ENCODE assay signal across 8 mouse cellular contexts in genomic region chr10:81268056-81268455, GRCm38 (mm10). TPM values are rescaled to one million over a fixed set of nuclear protein-coding genes. Genes with fewer than 3 reads are reported as not detected.
DNase-seq lines count a peak whose midpoint lies in the region; ATAC-seq lines count a peak whose summit lies in the region.

No protein-coding gene starts in this region.

- no peaks in the 10 kb centered on the region for H3K27me3 ChIP-seq in embryonic facial prominence, embryonic 11.5 days (ENCODE audit: control insufficient read depth, insufficient read depth, low read length)
- H3K27me3 ChIP-seq in limb, embryonic 11.5 days (ENCODE audit: control insufficient read depth, insufficient read depth, low read length), result no peaks in the 10 kb centered on the region
- H3K27me3 ChIP-seq in midbrain, embryonic 12.5 days, result no peaks in the 10 kb centered on the region

- peak; percentile 80 for DNase-seq in 3134 (ENCODE audit: extremely low read depth, insufficient read length, low spot score)
- peak; percentile 78 for DNase-seq in adrenal gland, postnatal 25 days
- peak; percentile 92 for DNase-seq in embryonic facial prominence, embryonic 11.5 days (ENCODE audit: low spot score)
- DNase-seq in heart, adult 18-20 months, result peak; percentile 94 to 95
- DNase-seq in kidney, adult 18-20 months, result peak; percentile 88
- DNase-seq in limb, embryonic 11.5 days (ENCODE audit: low spot score), result peak; percentile 84
- peak; percentile 94 for DNase-seq in skeletal muscle tissue, adult 2 months (ENCODE audit: low read depth, low spot score)

- H3K9me3 ChIP-seq in embryonic facial prominence, embryonic 11.5 days (replicated peaks; ENCODE audit: control insufficient read depth, low read length), result no peaks in the 10 kb centered on the region
- no peaks in the 10 kb centered on the region for H3K9me3 ChIP-seq in limb, embryonic 11.5 days (ENCODE audit: control insufficient read depth, low read length)
- H3K9me3 ChIP-seq in midbrain, embryonic 12.5 days, result no peaks in the 10 kb centered on the region

- peak; percentile 27; the same call in 1 of the 2 replicates for ATAC-seq in embryonic facial prominence, embryonic 11.5 days (replicated peaks; ENCODE audit: insufficient number of reproducible peaks, low FRiP score, low TSS enrichment, low read depth)
- ATAC-seq in limb, embryonic 11.5 days (ENCODE audit: insufficient number of reproducible peaks, low FRiP score, low TSS enrichment, low read depth), result peak; percentile 15; the same call in 1 of the 2 replicates
- peak; percentile 35; the same call in 1 of the 2 replicates for ATAC-seq in midbrain, embryonic 12.5 days (ENCODE audit: low FRiP score, low read depth)

- no peaks in the 10 kb centered on the region for H3K4me1 ChIP-seq in embryonic facial prominence, embryonic 11.5 days (ENCODE audit: control insufficient read depth, insufficient read depth, low read length)
- H3K4me1 ChIP-seq in limb, embryonic 11.5 days (ENCODE audit: control insufficient read depth, insufficient read depth, low read length), result 0 out of 2 replicates have a peak, but pooled peaks cover 2% of the 10 kb centered on the region
- peaks cover 15% of the 10 kb centered on the region for H3K4me1 ChIP-seq in midbrain, embryonic 12.5 days

- peak overlapping the region; percentile 71 for H3K9ac ChIP-seq in embryonic facial prominence, embryonic 11.5 days (replicated peaks; ENCODE audit: low read length)
- H3K9ac ChIP-seq in limb, embryonic 11.5 days (ENCODE audit: low read length), result peak overlapping the region; percentile 67
- H3K9ac ChIP-seq in midbrain, embryonic 12.5 days (replicated peaks), result peak overlapping the region; percentile 79

- H3K27ac ChIP-seq in embryonic facial prominence, embryonic 11.5 days (replicated peaks; ENCODE audit: low read depth, low read length), result no peak overlapping the region
- H3K27ac ChIP-seq in limb, embryonic 11.5 days (replicated peaks; ENCODE audit: low read depth, low read length), result no peak overlapping the region
- no peak overlapping the region for H3K27ac ChIP-seq in midbrain, embryonic 12.5 days (replicated peaks)

- peak overlapping the region; percentile 54 for H3K4me3 ChIP-seq in embryonic facial prominence, embryonic 11.5 days (ENCODE audit: low read depth, low read length)
- H3K4me3 ChIP-seq in limb, embryonic 11.5 days (ENCODE audit: low read depth, low read length), result peak overlapping the region; percentile 65
- H3K4me3 ChIP-seq in midbrain, embryonic 12.5 days, result peak overlapping the region; percentile 63

- WGBS in embryonic facial prominence, embryonic 11.5 days, result 5% methylated on average over 23 of the region's 23 CpGs
- 3% methylated on average over 23 of the region's 23 CpGs for WGBS in limb, embryonic 11.5 days
- 4% methylated on average over 23 of the region's 23 CpGs for WGBS in midbrain, embryonic 12.5 days

- H3K36me3 ChIP-seq in embryonic facial prominence, embryonic 11.5 days (replicated peaks; ENCODE audit: control insufficient read depth, insufficient read depth, low read depth, low read length), result peaks cover 4% of the 10 kb centered on the region
- peaks cover 20% of the 10 kb centered on the region for H3K36me3 ChIP-seq in limb, embryonic 11.5 days (ENCODE audit: control insufficient read depth, insufficient read depth, low read length)
- peaks cover 49% of the 10 kb centered on the region for H3K36me3 ChIP-seq in midbrain, embryonic 12.5 days

- peak overlapping the region; percentile 53 for H3K4me2 ChIP-seq in embryonic facial prominence, embryonic 11.5 days (ENCODE audit: low read depth, low read length)
- H3K4me2 ChIP-seq in limb, embryonic 11.5 days (ENCODE audit: low read depth, severe bottlenecking), result peak overlapping the region; percentile 53
- peak overlapping the region; percentile 79 for H3K4me2 ChIP-seq in midbrain, embryonic 12.5 days (replicated peaks)

RNA-seq across cellular contexts. Expression of gene Apba3, which starts 1.3 kb away (rescaled TPM):
- 70.4 and 110 TPM in 2 replicates for total RNA-seq in adrenal gland, postnatal 25 days (2021)
- 35.3 and 41.3 TPM in 2 replicates for polyA plus RNA-seq in embryonic facial prominence, embryonic 11.5 days (2014; fragmentation: Nextera tagmentation; extraction: Ambion mirVana)
- total RNA-seq in heart, adult 18-20 months (2021), result 100 to 1,000 TPM in 1 of 2 experiments, 10 to 100 TPM in 1; 85.9 to 110 TPM
- polyA plus RNA-seq in limb, embryonic 11.5 days (2014; fragmentation: Nextera tagmentation; extraction: Ambion mirVana), result 45.3 and 46.3 TPM in 2 replicates
- 34.8 and 36.1 TPM in 2 replicates for polyA plus RNA-seq in midbrain, embryonic 12.5 days (2016; fragmentation: Nextera tagmentation; extraction: Ambion mirVana)

RNA-seq across cellular contexts. Expression of gene Mrpl54, which starts 1.3 kb away (rescaled TPM):
- total RNA-seq in adrenal gland, postnatal 25 days (2021), result 116 and 128 TPM in 2 replicates
- 203 and 205 TPM in 2 replicates for polyA plus RNA-seq in embryonic facial prominence, embryonic 11.5 days (2014; fragmentation: Nextera tagmentation; extraction: Ambion mirVana)
- total RNA-seq in heart, adult 18-20 months (2021), result 10 to 100 TPM; 85.7 to 89.6 TPM
- 198 and 217 TPM in 2 replicates for polyA plus RNA-seq in limb, embryonic 11.5 days (2014; fragmentation: Nextera tagmentation; extraction: Ambion mirVana)
- 168 and 169 TPM in 2 replicates for polyA plus RNA-seq in midbrain, embryonic 12.5 days (2016; fragmentation: Nextera tagmentation; extraction: Ambion mirVana)

RNA-seq across cellular contexts. Expression of gene Matk, which starts 15.3 kb away (rescaled TPM):
- total RNA-seq in adrenal gland, postnatal 25 days (2021), result 0.82 and 1.4 TPM in 2 replicates
- polyA plus RNA-seq in embryonic facial prominence, embryonic 11.5 days (2014; fragmentation: Nextera tagmentation; extraction: Ambion mirVana), result 2.6 and 4.0 TPM in 2 replicates
- total RNA-seq in heart, adult 18-20 months (2021), result under 1 TPM; 0.42 to 0.87 TPM
- polyA plus RNA-seq in limb, embryonic 11.5 days (2014; fragmentation: Nextera tagmentation; extraction: Ambion mirVana), result 1.2 and 2.3 TPM in 2 replicates
- 4.3 and 5.0 TPM in 2 replicates for polyA plus RNA-seq in midbrain, embryonic 12.5 days (2016; fragmentation: Nextera tagmentation; extraction: Ambion mirVana)

RNA-seq across cellular contexts. Expression of gene Tjp3, which starts 23.3 kb away (rescaled TPM):
- 0.18 TPM in 1 of 2 replicates, not detected in the other for total RNA-seq in adrenal gland, postnatal 25 days (2021)
- polyA plus RNA-seq in embryonic facial prominence, embryonic 11.5 days (2014; fragmentation: Nextera tagmentation; extraction: Ambion mirVana), result 2.5 and 3.3 TPM in 2 replicates
- total RNA-seq in heart, adult 18-20 months (2021), result under 1 TPM in 1 of 2 experiments, not detected in 1; 0.87 TPM
- 2.0 TPM in 2 replicates for polyA plus RNA-seq in limb, embryonic 11.5 days (2014; fragmentation: Nextera tagmentation; extraction: Ambion mirVana)
- 6.6 and 7.5 TPM in 2 replicates for polyA plus RNA-seq in midbrain, embryonic 12.5 days (2016; fragmentation: Nextera tagmentation; extraction: Ambion mirVana)

RNA-seq across cellular contexts. Expression of gene Pip5k1c, which starts 24.7 kb away (rescaled TPM):
- total RNA-seq in adrenal gland, postnatal 25 days (2021), result 44.6 and 51.8 TPM in 2 replicates
- 41.5 and 46.6 TPM in 2 replicates for polyA plus RNA-seq in embryonic facial prominence, embryonic 11.5 days (2014; fragmentation: Nextera tagmentation; extraction: Ambion mirVana)
- total RNA-seq in heart, adult 18-20 months (2021), result 10 to 100 TPM; 23.1 to 25.6 TPM
- 49.0 and 60.6 TPM in 2 replicates for polyA plus RNA-seq in limb, embryonic 11.5 days (2014; fragmentation: Nextera tagmentation; extraction: Ambion mirVana)
- 89.9 and 92.6 TPM in 2 replicates for polyA plus RNA-seq in midbrain, embryonic 12.5 days (2016; fragmentation: Nextera tagmentation; extraction: Ambion mirVana)
